Mouse (Mus musculus) MEL (cell line): ENCODE measurements around the gene Slc25a28. TPM values are rescaled to one million over a fixed set of nuclear protein-coding genes. Genes with fewer than 3 reads are reported as not detected.

Experiments used
- DNase-seq: peaks from one replicate; pipeline ENCODE4 v3.0.0; 2011; ENCODE audit warnings: low read depth, low spot score
- H3K27ac ChIP-seq: 2 replicates; pipeline ENCODE4 v1.5.1; 2012; ENCODE audit warnings: low read depth, mild to moderate bottlenecking, control low read depth, low read length, moderate library complexity; ENCODE audit not compliant: control insufficient read depth
- H3K27me3 ChIP-seq, 2 experiments: fragments of 150-350 bp in 1 of 2; sonication (generic) in 1 of 2; 2 replicates each; pipeline ENCODE4 v1.6.1; 2012; ENCODE audit warnings: low read length in 2 of 2, mild to moderate bottlenecking in 2 of 2, improper control_type of control experiment in 1 of 2, moderate library complexity in 1 of 2; ENCODE audit not compliant: insufficient read depth in 2 of 2, control insufficient read depth in 1 of 2
- H3K36me3 ChIP-seq, 2 experiments: 2 replicates each; pipeline ENCODE4 v1.6.1; 2012 to 2014; ENCODE audit warnings: low read length in 2 of 2, improper control_type of control experiment in 1 of 2, inconsistent platforms in 1 of 2, mild to moderate bottlenecking in 1 of 2; ENCODE audit not compliant: insufficient read depth in 2 of 2, control insufficient read depth in 1 of 2
- H3K4me1 ChIP-seq, 2 experiments: fragments of 150-350 bp in 1 of 2; sonication (generic) in 1 of 2; 2 replicates each; pipeline ENCODE4 v1.6.1; 2012; ENCODE audit warnings: low read length in 2 of 2, improper control_type of control experiment in 1 of 2, mild to moderate bottlenecking in 1 of 2; ENCODE audit not compliant: insufficient read depth in 2 of 2, control insufficient read depth in 1 of 2
- H3K4me3 ChIP-seq, 2 experiments: fragments of 150-350 bp in 1 of 2; sonication (generic) in 1 of 2; 2 replicates each; pipeline ENCODE4 v1.5.1; 2012; ENCODE audit warnings: low read depth in 2 of 2, low read length in 2 of 2, mild to moderate bottlenecking in 2 of 2, moderate library complexity in 2 of 2, control low read depth in 1 of 2, improper control_type of control experiment in 1 of 2; ENCODE audit not compliant: control insufficient read depth in 1 of 2, insufficient read depth in 1 of 2
- H3K79me2 ChIP-seq: 2 replicates; pipeline ENCODE4 v1.6.1; 2012; ENCODE audit warnings: mild to moderate bottlenecking, low read length, moderate library complexity; ENCODE audit not compliant: control insufficient read depth, poor library complexity, insufficient read depth
- H3K9ac ChIP-seq: 2 replicates; pipeline ENCODE4 v1.6.1; 2012; ENCODE audit warnings: low read depth, mild to moderate bottlenecking, control low read depth, low read length, moderate library complexity; ENCODE audit not compliant: control insufficient read depth, poor library complexity, severe bottlenecking
- H3K9me3 ChIP-seq: fragments of 150-350 bp; sonication (generic); replicated peaks from 2 replicates; pipeline ENCODE4 v1.6.1; 2012; ENCODE audit warnings: mild to moderate bottlenecking, low read length, improper control_type of control experiment, moderate library complexity; ENCODE audit not compliant: insufficient read depth
- CHD1 ChIP-seq: IDR thresholded peaks from 2 replicates; pipeline ENCODE4 v1.6.1; 2012; ENCODE audit warnings: low read depth, mild to moderate bottlenecking, inconsistent platforms, low read length, improper control_type of control experiment
- CHD2 ChIP-seq: IDR thresholded peaks from 2 replicates; pipeline ENCODE4 v1.6.1; 2011; ENCODE audit warnings: low read length, improper control_type of control experiment
- E2F4 ChIP-seq: IDR thresholded peaks from 2 replicates; pipeline ENCODE4 v1.6.1; 2011; ENCODE audit warnings: low read depth, low read length, improper control_type of control experiment, borderline replicate concordance
- ETS1 ChIP-seq: IDR thresholded peaks from 2 replicates; pipeline ENCODE4 v1.6.1; 2012; ENCODE audit warnings: low read depth, mild to moderate bottlenecking, inconsistent platforms, low read length, improper control_type of control experiment, moderate library complexity
- GATA1 ChIP-seq: IDR thresholded peaks from 2 replicates; pipeline ENCODE4 v1.6.1; 2011; ENCODE audit warnings: low read depth, low read length, improper control_type of control experiment
- HCFC1 ChIP-seq: IDR thresholded peaks from 2 replicates; pipeline ENCODE4 v1.6.1; 2012; ENCODE audit warnings: low read depth, mild to moderate bottlenecking, inconsistent platforms, low read length, improper control_type of control experiment, moderate library complexity
- JUND ChIP-seq: IDR thresholded peaks from 2 replicates; pipeline ENCODE4 v1.6.1; 2011; ENCODE audit warnings: low read depth, mild to moderate bottlenecking, improper control_type of control experiment, low read length
- KAT2A ChIP-seq: conservative IDR thresholded peaks from 2 replicates; pipeline ENCODE4 v1.6.1; 2012; ENCODE audit warnings: low read depth, low read length, improper control_type of control experiment, inconsistent platforms
- MAX ChIP-seq: IDR thresholded peaks from 2 replicates; pipeline ENCODE4 v1.6.1; 2011; ENCODE audit warnings: low read length, improper control_type of control experiment
- MEF2A ChIP-seq: IDR thresholded peaks from 2 replicates; pipeline ENCODE4 v1.6.1; 2014; ENCODE audit warnings: low read depth, mild to moderate bottlenecking, inconsistent platforms, low read length, improper control_type of control experiment; ENCODE audit not compliant: poor library complexity, insufficient replicate concordance, severe bottlenecking; ENCODE audit errors: extremely low read depth
- MXI1 ChIP-seq: IDR thresholded peaks from 2 replicates; pipeline ENCODE4 v1.6.1; 2011; ENCODE audit warnings: mild to moderate bottlenecking, low read depth, low read length, improper control_type of control experiment
- MYB ChIP-seq: IDR thresholded peaks from 2 replicates; pipeline ENCODE4 v1.6.1; 2011; ENCODE audit warnings: mild to moderate bottlenecking, low read depth, low read length, improper control_type of control experiment
- NELFE ChIP-seq: IDR thresholded peaks from 2 replicates; pipeline ENCODE4 v1.6.1; 2011; ENCODE audit warnings: low read depth, low read length, improper control_type of control experiment
- NRF1 ChIP-seq: IDR thresholded peaks from 2 replicates; pipeline ENCODE4 v1.6.1; 2014; ENCODE audit warnings: low read depth, mild to moderate bottlenecking, inconsistent platforms, low read length, improper control_type of control experiment, moderate library complexity; ENCODE audit not compliant: poor library complexity, insufficient read depth, severe bottlenecking
- POLR2A ChIP-seq, 2 experiments: IDR thresholded peaks; 2 replicates each; pipeline ENCODE4 v1.6.1; 2011 to 2012; ENCODE audit warnings: low read length in 2 of 2, mild to moderate bottlenecking in 2 of 2, control low read depth in 1 of 2, improper control_type of control experiment in 1 of 2, low read depth in 1 of 2, moderate library complexity in 1 of 2; ENCODE audit not compliant: control insufficient read depth in 1 of 2, insufficient read depth in 1 of 2, poor library complexity in 1 of 2
- RAD21 ChIP-seq: IDR thresholded peaks from 2 replicates; pipeline ENCODE4 v1.6.1; 2011; ENCODE audit warnings: mild to moderate bottlenecking, low read depth, low read length, improper control_type of control experiment
- RCOR1 ChIP-seq: IDR thresholded peaks from 2 replicates; pipeline ENCODE4 v1.6.1; 2012; ENCODE audit warnings: low read depth, mild to moderate bottlenecking, inconsistent platforms, low read length, improper control_type of control experiment
- SMC3 ChIP-seq: IDR thresholded peaks from 2 replicates; pipeline ENCODE4 v1.6.1; 2011; ENCODE audit warnings: low read depth, low read length, improper control_type of control experiment
- TAL1 ChIP-seq: IDR thresholded peaks from 2 replicates; pipeline ENCODE4 v1.6.1; 2012; ENCODE audit warnings: mild to moderate bottlenecking, inconsistent platforms, low read length, moderate library complexity, mixed read lengths
- TBP ChIP-seq: IDR thresholded peaks from 2 replicates; pipeline ENCODE4 v1.8.0; 2011; ENCODE audit warnings: low read depth, low read length, improper control_type of control experiment
- UBTF ChIP-seq: IDR thresholded peaks from 2 replicates; pipeline ENCODE4 v1.6.1; 2012; ENCODE audit warnings: low read depth, mild to moderate bottlenecking, inconsistent platforms, low read length, improper control_type of control experiment, moderate library complexity, borderline replicate concordance; ENCODE audit not compliant: insufficient read depth
- USF1 ChIP-seq: IDR thresholded peaks from 2 replicates; pipeline ENCODE4 v1.6.1; 2014; ENCODE audit warnings: low read depth, mild to moderate bottlenecking, inconsistent platforms, low read length, improper control_type of control experiment, moderate library complexity
- ZKSCAN1 ChIP-seq: IDR thresholded peaks from 2 replicates; pipeline ENCODE4 v1.6.1; 2012; ENCODE audit warnings: low read depth, mild to moderate bottlenecking, inconsistent platforms, low read length, improper control_type of control experiment, moderate library complexity
- polyA plus RNA-seq, 2 experiments: library from polyadenylated mRNA; stranded (reverse) in 1 of 2; unstranded in 1 of 2; fragments of >175 nt in 1 of 2; fragments of >200 nt in 1 of 2; gene quantifications; 2 replicates each; pipeline versions ENCODE4 v1.2.1 to v1.2.4; 2012; ENCODE audit warnings: low replicate concordance in 2 of 2, low read depth in 1 of 2; ENCODE audit not compliant: insufficient read length in 2 of 2, insufficient read depth in 1 of 2, missing spikeins in 1 of 2
- total RNA-seq: library from RNA; depleted of rRNA; stranded (reverse); fragments of 300-350 nt; gene quantifications from 2 replicates; pipeline ENCODE4 v1.2.3, GENCODE M21; 2012

Slc25a28 gene
- total and polyA plus RNA-seq, 3 experiments: 58.2 to 110 TPM; not detected in 1

- no peak overlapping the region for H3K27ac ChIP-seq
- H3K36me3 ChIP-seq: no peaks in the 10 kb centered on the region
- TF ChIP-seq POLR2A (IDR thresholded peaks at IDR 0.05; ENCODE audit: control insufficient read depth in 1 of 2, insufficient read depth in 1 of 2, low read depth in 1 of 2, low read length in 2 of 2, poor library complexity in 1 of 2) (no peak), CHD1 (no peak), CHD2 (no peak), RCOR1 (no peak), GATA1 (no peak), KAT2A (no peak)
- TF ChIP-seq, all 39 proteins: peak for 0
- no peak overlapping the region for H3K4me3 ChIP-seq
- no peaks in the 10 kb centered on the region for H3K79me2 ChIP-seq
- 0 out of 4 replicates have a peak, but pooled peaks cover 0 to 5% of the 10 kb centered on the region in 2 experiments for H3K4me1 ChIP-seq
- H3K9ac ChIP-seq: no peak overlapping the region
- H3K9me3 ChIP-seq: no peaks in the 10 kb centered on the region
- peaks cover 0 to 1% of the 10 kb centered on the region in 2 experiments; a peak in 2 of 4 replicates for H3K27me3 ChIP-seq
- no peak for DNase-seq
Measured at GRCm38 (mm10) chr19:43646852-43647251, 27.8 kb downstream of the Slc25a28 start.

GRCm38 (mm10) chr19:43645508-43645907 is 29.2 kb downstream of the Slc25a28 start:
- H3K4me1 ChIP-seq: 0 out of 4 replicates have a peak, but pooled peaks cover 0 to 5% of the 10 kb centered on the region in 2 experiments
- H3K9ac ChIP-seq: no peak overlapping the region
- no peak for DNase-seq
- H3K79me2 ChIP-seq: no peaks in the 10 kb centered on the region
- no peak overlapping the region for H3K4me3 ChIP-seq
- H3K27me3 ChIP-seq: peaks cover 0 to 3% of the 10 kb centered on the region in 2 experiments; a peak in 2 of 4 replicates
- H3K27ac ChIP-seq: no peak overlapping the region
- H3K36me3 ChIP-seq: no peaks in the 10 kb centered on the region
- no peaks in the 10 kb centered on the region for H3K9me3 ChIP-seq
- TF ChIP-seq UBTF: no peak
- peak; percentile 74 for TF ChIP-seq USF1

GRCm38 (mm10) chr19:43642843-43643242 is 31.8 kb downstream of the Slc25a28 start:
- H3K36me3 ChIP-seq: no peaks in the 10 kb centered on the region
- H3K9ac ChIP-seq: no peak overlapping the region
- peaks cover 0 to 3% of the 10 kb centered on the region in 2 experiments; a peak in 2 of 4 replicates for H3K27me3 ChIP-seq
- no peak overlapping the region for H3K27ac ChIP-seq
- H3K4me1 ChIP-seq: no peaks in the 10 kb centered on the region
- no peak for DNase-seq
- H3K79me2 ChIP-seq: no peaks in the 10 kb centered on the region
- H3K4me3 ChIP-seq: no peak overlapping the region
- TF ChIP-seq NRF1 (no peak), HCFC1 (no peak), MAX (no peak), TAL1 (no peak), MEF2A (no peak), ETS1 (no peak), RAD21 (no peak), KAT2A (no peak), CHD1 (no peak), USF1 (no peak), MYB (no peak), NELFE (no peak), SMC3 (no peak), ZKSCAN1 (no peak), JUND (no peak), TBP (no peak), MXI1 (no peak), E2F4 (no peak)
- H3K9me3 ChIP-seq: no peaks in the 10 kb centered on the region
